In the genomic region with DNA sequence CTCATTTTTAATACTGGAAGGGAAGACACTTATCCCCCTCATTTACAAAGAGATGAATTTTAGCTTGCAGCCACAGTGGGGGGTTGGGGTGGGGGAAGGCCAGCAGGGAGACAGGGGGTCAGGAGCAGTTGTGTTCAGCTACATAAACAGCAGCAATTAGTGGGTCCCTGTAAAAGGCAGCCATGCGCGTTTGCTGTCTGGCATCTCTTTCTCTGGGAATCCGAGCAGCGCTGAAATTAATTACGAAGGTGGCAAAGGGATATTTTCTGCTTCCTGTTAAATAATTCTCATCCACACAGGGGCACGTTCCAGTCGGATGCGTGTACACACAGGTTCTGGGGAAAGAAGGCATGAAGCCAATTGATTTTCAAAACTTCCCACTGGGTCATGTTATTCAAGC, we compare ENCODE assay signal across 9 mouse cellular contexts. TPM values are rescaled to one million over a fixed set of nuclear protein-coding genes. Genes with fewer than 3 reads are reported as not detected.
DNase-seq lines count a peak whose midpoint lies in the region; ATAC-seq and TF ChIP-seq lines count a peak whose summit lies in the region.
"Had no signal": no experiment of that assay in that cellular context is flagged by ENCODE, and none has a peak within 500 bp of the region (broad histone marks: within the 10 kb centered on the region; RNA-seq: fewer than 3 reads in every experiment).

No protein-coding gene starts in this region.

- DNase-seq in kidney, adult 2 months = peak; percentile 29
- no peak for DNase-seq in kidney, adult 8-10 months
- DNase-seq in embryonic facial prominence, embryonic 10.5 days (ENCODE audit: low spot score) = peak; percentile 30
- DNase-seq in hindbrain, embryonic 10.5 days (ENCODE audit: low spot score) = no peak
- DNase-seq in natural killer cell, adult 2 months (ENCODE audit: low spot score in 2 of 2) = no peak
- no peak for DNase-seq in c-Kit-positive CD71-positive TER-119-positive erythroid progenitor cells, embryonic 14.5 days (ENCODE audit: low spot score)
- DNase-seq in thymus, postnatal 36 days = no peak
- DNase-seq: thymus, postnatal 4 days had no signal

- WGBS in kidney, adult 2 months = 31% methylated on average over 8 of the region's 8 CpGs
- 31% methylated on average over 8 of the region's 8 CpGs for WGBS in embryonic facial prominence, embryonic 10.5 days
- WGBS in hindbrain, embryonic 10.5 days = 37% methylated on average over 8 of the region's 8 CpGs
- 9% methylated on average over 8 of the region's 8 CpGs for WGBS in midbrain, embryonic 15.5 days

- H3K9ac ChIP-seq in midbrain, embryonic 15.5 days = no peak overlapping the region; the same call in 1 of the 2 replicates

- H3K36me3 ChIP-seq in kidney, adult 2 months (ENCODE audit: control insufficient read depth, insufficient read depth, low read length) = no peaks in the 10 kb centered on the region
- peaks cover 34% of the 10 kb centered on the region for H3K36me3 ChIP-seq in embryonic facial prominence, embryonic 10.5 days (replicated peaks)
- peaks cover 19% of the 10 kb centered on the region for H3K36me3 ChIP-seq in hindbrain, embryonic 10.5 days
- H3K36me3 ChIP-seq in midbrain, embryonic 15.5 days (replicated peaks) = no peaks in the 10 kb centered on the region

- H3K27me3 ChIP-seq in kidney, adult 2 months (replicated peaks; ENCODE audit: control insufficient read depth, insufficient read depth, low read length) = no peaks in the 10 kb centered on the region
- no peaks in the 10 kb centered on the region for H3K27me3 ChIP-seq in embryonic facial prominence, embryonic 10.5 days (replicated peaks; ENCODE audit: low read depth, poor library complexity, severe bottlenecking)
- H3K27me3 ChIP-seq in hindbrain, embryonic 10.5 days (ENCODE audit: insufficient read depth, poor library complexity, severe bottlenecking) = no peaks in the 10 kb centered on the region
- H3K27me3 ChIP-seq in midbrain, embryonic 15.5 days (replicated peaks) = no peaks in the 10 kb centered on the region

- no peaks in the 10 kb centered on the region; the same call in 1 of the 2 replicates for H3K9me3 ChIP-seq in embryonic facial prominence, embryonic 10.5 days
- H3K9me3 ChIP-seq in hindbrain, embryonic 10.5 days = peaks cover 3% of the 10 kb centered on the region; the same call in 1 of the 2 replicates
- H3K9me3 ChIP-seq in midbrain, embryonic 15.5 days = no peaks in the 10 kb centered on the region

- 0 out of 2 replicates have a peak overlapping the region, but pooled peaks have one; percentile 9 for H3K4me2 ChIP-seq in midbrain, embryonic 15.5 days

- no peak overlapping the region for H3K27ac ChIP-seq in kidney, adult 2 months (ENCODE audit: insufficient read depth, low read depth, low read length)
- peak overlapping the region; percentile 74 for H3K27ac ChIP-seq in embryonic facial prominence, embryonic 10.5 days (replicated peaks)
- peak overlapping the region; percentile 60 for H3K27ac ChIP-seq in hindbrain, embryonic 10.5 days
- peak overlapping the region; percentile 73 for H3K27ac ChIP-seq in midbrain, embryonic 15.5 days

- H3K4me1 ChIP-seq in kidney, adult 2 months (ENCODE audit: control insufficient read depth, insufficient read depth, low read length) = peaks cover 10% of the 10 kb centered on the region
- peaks cover 82% of the 10 kb centered on the region for H3K4me1 ChIP-seq in embryonic facial prominence, embryonic 10.5 days
- peaks cover 68% of the 10 kb centered on the region for H3K4me1 ChIP-seq in hindbrain, embryonic 10.5 days (replicated peaks)
- H3K4me1 ChIP-seq in midbrain, embryonic 15.5 days = peaks cover 64% of the 10 kb centered on the region

- no peak for TF ChIP-seq CTCF in kidney, adult 2 months (conservative IDR thresholded peaks at IDR 0.05; ENCODE audit: insufficient read depth, insufficient read length, low read depth, low read length)

- TF ChIP-seq POLR2A in kidney, adult 2 months (IDR thresholded peaks at IDR 0.05; ENCODE audit: low read depth, low read length) = no peak

- ATAC-seq in midbrain, embryonic 15.5 days (replicated peaks) = peak; percentile 16; the same call in 1 of the 2 replicates

- no peak overlapping the region for H3K4me3 ChIP-seq in kidney, adult 2 months (ENCODE audit: insufficient read depth, low read depth, low read length)
- H3K4me3 ChIP-seq in embryonic facial prominence, embryonic 10.5 days = peak overlapping the region; percentile 23; the same call in 1 of the 2 replicates
- no peak overlapping the region for H3K4me3 ChIP-seq in hindbrain, embryonic 10.5 days
- H3K4me3 ChIP-seq in midbrain, embryonic 15.5 days = no peak overlapping the region

RNA-seq across cellular contexts. Expression of a gene that starts 35.7 kb away (rescaled TPM):
- polyA plus RNA-seq in kidney, adult 2 months (2012; rRNA removed) = 2.1 and 2.3 TPM in 2 replicates
- polyA plus RNA-seq in embryonic facial prominence, embryonic 10.5 days (2016; fragmentation: Nextera tagmentation; extraction: Ambion mirVana) = 16.5 and 17.2 TPM in 2 replicates
- polyA plus RNA-seq in hindbrain, embryonic 10.5 days (2016; fragmentation: Nextera tagmentation; extraction: Ambion mirVana) = 12.7 and 14.4 TPM in 2 replicates
- 7.3 TPM in 2 replicates for polyA plus RNA-seq in midbrain, embryonic 15.5 days (2015; fragmentation: Nextera tagmentation; extraction: Ambion mirVana)

Comparison
In these comparisons a context has a peak if more than half of its experiments do, and no peak if none do; other contexts are left out.
1. DNase-seq: peak in kidney, adult 2 months (single experiment) and embryonic facial prominence, embryonic 10.5 days (single experiment); none in kidney, adult 8-10 months (0 of 2), hindbrain, embryonic 10.5 days (single experiment), natural killer cell, adult 2 months (0 of 2), c-Kit-positive CD71-positive TER-119-positive erythroid progenitor cells, embryonic 14.5 days (single experiment) and thymus, postnatal 36 days (0 of 2).